Mouse (Mus musculus): ENCODE measurements at regions not wholly inside any gene's neighbourhood (a gene's known extent, or its start where the extent isn't known, plus 50 kb on each side); places are given as distances from the start of the nearest gene placed in this dataset.

- no peak for TF ChIP-seq GATA1 (IDR thresholded peaks at IDR 0.05; ENCODE audit: low read length)
These were observed 65.6 kb upstream of the Hs3st3a1 start for GRCm38 (mm10) chr11:64369516-64369915.

- no peak for TF ChIP-seq GATA1 (IDR thresholded peaks at IDR 0.05; ENCODE audit: low read length)
These were observed 99.7 kb upstream of the Hs3st3a1 start for GRCm38 (mm10) chr11:64335456-64335855.

GRCm38 (mm10) chr11:64332406-64332805 is 102.7 kb upstream of the Hs3st3a1 start:
- TF ChIP-seq GATA1 (IDR thresholded peaks at IDR 0.05; ENCODE audit: low read length) = no peak

- TF ChIP-seq GATA1 (IDR thresholded peaks at IDR 0.05; ENCODE audit: low read length) = no peak
These were observed 103.3 kb upstream of the Hs3st3a1 start for GRCm38 (mm10) chr11:64331811-64332210.

- TF ChIP-seq GATA1 (IDR thresholded peaks at IDR 0.05; ENCODE audit: low read length) = peak; percentile 44
These were observed 106.0 kb upstream of the Hs3st3a1 start for GRCm38 (mm10) chr11:64329129-64329528.

GRCm38 (mm10) chr11:64327771-64328170 is 107.4 kb upstream of the Hs3st3a1 start:
- TF ChIP-seq GATA1 (IDR thresholded peaks at IDR 0.05; ENCODE audit: low read length) = no peak

GRCm38 (mm10) chr11:64326646-64327045 is 108.5 kb upstream of the Hs3st3a1 start:
- no peak for TF ChIP-seq GATA1 (IDR thresholded peaks at IDR 0.05; ENCODE audit: low read length)

GRCm38 (mm10) chr11:64321900-64322425 is 113.2 kb upstream of the Hs3st3a1 start:
- no peak for TF ChIP-seq GATA1 (IDR thresholded peaks at IDR 0.05; ENCODE audit: low read length)

- no peak for TF ChIP-seq GATA1 (IDR thresholded peaks at IDR 0.05; ENCODE audit: low read length)
These were observed 117.7 kb upstream of the Hs3st3a1 start for GRCm38 (mm10) chr11:64317458-64317857.

GRCm38 (mm10) chr11:64314997-64315396 is 120.1 kb upstream of the Hs3st3a1 start:
- no peak for TF ChIP-seq GATA1 (IDR thresholded peaks at IDR 0.05; ENCODE audit: low read length)

GRCm38 (mm10) chr11:64313241-64313640 is 121.9 kb upstream of the Hs3st3a1 start:
- no peak for TF ChIP-seq GATA1 (IDR thresholded peaks at IDR 0.05; ENCODE audit: low read length)

GRCm38 (mm10) chr11:64309881-64310280 is 125.3 kb upstream of the Hs3st3a1 start:
- TF ChIP-seq GATA1 (IDR thresholded peaks at IDR 0.05; ENCODE audit: low read length) = no peak

- no peak for TF ChIP-seq GATA1 (IDR thresholded peaks at IDR 0.05; ENCODE audit: low read length)
These were observed 137.3 kb upstream of the Hs3st3a1 start for GRCm38 (mm10) chr11:64297825-64298224.

- TF ChIP-seq GATA1 (IDR thresholded peaks at IDR 0.05; ENCODE audit: low read length) = no peak
These were observed 146.9 kb upstream of the Hs3st3a1 start for GRCm38 (mm10) chr11:64288236-64288635.

- TF ChIP-seq GATA1 (IDR thresholded peaks at IDR 0.05; ENCODE audit: low read length) = no peak
These were observed 147.6 kb upstream of the Hs3st3a1 start for GRCm38 (mm10) chr11:64287499-64287898.

- TF ChIP-seq GATA1 (IDR thresholded peaks at IDR 0.05; ENCODE audit: low read length) = no peak
These were observed 153.4 kb upstream of the Hs3st3a1 start for GRCm38 (mm10) chr11:64281781-64282180.

GRCm38 (mm10) chr11:64278259-64279003 is 156.7 kb upstream of the Hs3st3a1 start:
- TF ChIP-seq GATA1 (IDR thresholded peaks at IDR 0.05; ENCODE audit: low read length) = no peak
